In the genomic region with DNA sequence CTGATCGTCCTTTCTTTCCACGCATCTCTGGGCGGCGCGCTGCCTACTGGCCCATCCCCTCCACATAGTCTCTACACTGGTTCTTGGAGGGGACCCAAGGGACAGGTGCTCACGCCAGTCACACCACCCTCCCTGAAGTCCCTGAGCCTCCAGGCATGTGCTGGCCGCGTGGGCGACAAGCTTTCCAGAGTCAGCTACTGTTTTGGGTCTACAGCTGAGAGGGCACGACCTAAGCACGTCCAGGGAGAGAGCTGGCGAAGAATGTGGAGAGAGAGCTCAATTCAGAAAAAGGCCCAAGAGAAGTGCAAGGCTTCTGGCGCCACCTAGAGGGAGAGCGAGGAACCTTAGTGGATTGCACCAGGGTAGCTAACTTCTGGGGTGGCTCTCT, we compare ENCODE assay signal across 8 mouse cellular contexts. TPM values are rescaled to one million over a fixed set of nuclear protein-coding genes. Genes with fewer than 3 reads are reported as not detected.
A peak's percentile ranks its signal among the peaks of the same experiment; 100 is the strongest.
DNase-seq lines count a peak whose midpoint lies in the region; ATAC-seq lines count a peak whose summit lies in the region.

No protein-coding gene starts in this region.

- WGBS in intestine, embryonic 14.5 days = 0% methylated on average over 14 of the region's 14 CpGs

- H3K4me3 ChIP-seq in intestine, embryonic 14.5 days (ENCODE audit: low read depth, low read length) = peak overlapping the region; percentile 48

- intact Hi-C loops in left cerebral cortex, postnatal 10 days (cut with DNase I) = loop anchor here (2.0 kb wide), 1 partner anchor 14 kb away; a partner anchor contains a TSS

- no peaks in the 10 kb centered on the region for H3K9me3 ChIP-seq in intestine, embryonic 14.5 days (ENCODE audit: control insufficient read depth, low read length)

- H3K27ac ChIP-seq in intestine, embryonic 14.5 days (ENCODE audit: low read depth) = peak overlapping the region; percentile 84

- DNase-seq in adrenal gland, adult 18-20 months (ENCODE audit: low spot score in 2 of 2) = peak; percentile 84 to 88
- DNase-seq in embryo, embryonic 10.5 days (ENCODE audit: low spot score) = peak; percentile 97
- DNase-seq in gastrocnemius, postnatal 25 days = peak; percentile 86
- DNase-seq in intestine, embryonic 14.5 days (ENCODE audit: low spot score) = peak; percentile 97
- DNase-seq in left cerebral cortex, postnatal 10 days (ENCODE audit: extremely low spot score in 1 of 2, low spot score in 2 of 2) = peak; percentile 66 to 85
- peak; percentile 80 for DNase-seq in right cerebral cortex, postnatal 14 days
- peak; percentile 79 to 86 for DNase-seq in urinary bladder, postnatal 4 days (ENCODE audit: low spot score in 2 of 2)

- peak overlapping the region; percentile 72 for H3K4me2 ChIP-seq in intestine, embryonic 14.5 days (ENCODE audit: low read length)

- H3K9ac ChIP-seq in intestine, embryonic 14.5 days (ENCODE audit: low read length) = peak overlapping the region; percentile 66

- peaks cover 11% of the 10 kb centered on the region for H3K4me1 ChIP-seq in intestine, embryonic 14.5 days (replicated peaks; ENCODE audit: control insufficient read depth, insufficient read depth, low read length)

- ATAC-seq in intestine, embryonic 14.5 days (replicated peaks; ENCODE audit: low FRiP score, low TSS enrichment, low read depth) = peak; percentile 44
- peak; percentile 82 for ATAC-seq in megakaryocyte progenitor cell, adult 5-6 weeks (replicated peaks; ENCODE audit: poor library complexity)

- peaks cover 16% of the 10 kb centered on the region; the same call in 1 of the 2 replicates for H3K36me3 ChIP-seq in intestine, embryonic 14.5 days (ENCODE audit: control insufficient read depth, insufficient read depth, low read length)

- no peaks in the 10 kb centered on the region for H3K27me3 ChIP-seq in intestine, embryonic 14.5 days (replicated peaks; ENCODE audit: control insufficient read depth, insufficient read depth, low read length)

RNA-seq across cellular contexts. Expression of a gene that starts 0.8 kb away (rescaled TPM):
- 100 to 1,000 TPM in 1 of 2 experiments, 10 to 100 TPM in 1; 70.7 to 200 TPM for total RNA-seq in adrenal gland, adult 18-20 months (2021)
- total RNA-seq in gastrocnemius, postnatal 25 days (2021) = 100 to 1,000 TPM; 306 to 340 TPM
- 25.8 and 32.2 TPM in 2 replicates for polyA plus RNA-seq in intestine, embryonic 14.5 days (2014; fragmentation: Nextera tagmentation; extraction: Ambion mirVana)
- 1 to 10 TPM; 1.3 to 1.4 TPM for total RNA-seq in left cerebral cortex, postnatal 10 days (2021)
- 0.22 TPM in 1 of 2 replicates, not detected in the other for total RNA-seq in megakaryocyte progenitor cell, adult 5-6 weeks (2015)
- total RNA-seq in megakaryocyte progenitor cell, adult 5-6 weeks (2017) = not detected in 2 replicates

RNA-seq across cellular contexts. Expression of a gene that starts 13.2 kb away (rescaled TPM):
- total RNA-seq in adrenal gland, adult 18-20 months (2021) = 10 to 100 TPM; 14.2 to 32.6 TPM
- 10 to 100 TPM; 10.4 to 10.9 TPM for total RNA-seq in gastrocnemius, postnatal 25 days (2021)
- 4.6 and 4.8 TPM in 2 replicates for polyA plus RNA-seq in intestine, embryonic 14.5 days (2014; fragmentation: Nextera tagmentation; extraction: Ambion mirVana)
- 1 to 10 TPM; 9.5 TPM for total RNA-seq in left cerebral cortex, postnatal 10 days (2021)
- 0.32 TPM in 1 of 2 replicates, not detected in the other for total RNA-seq in megakaryocyte progenitor cell, adult 5-6 weeks (2015)
- total RNA-seq in megakaryocyte progenitor cell, adult 5-6 weeks (2017) = not detected in 2 replicates

RNA-seq across cellular contexts. Expression of a gene that starts 15.8 kb away (rescaled TPM):
- total RNA-seq in adrenal gland, adult 18-20 months (2021) = under 1 TPM in 1 of 2 experiments, not detected in 1; 0.66 TPM
- under 1 TPM in 1 of 2 experiments, not detected in 1; 0.91 TPM for total RNA-seq in gastrocnemius, postnatal 25 days (2021)
- 425 and 461 TPM in 2 replicates for polyA plus RNA-seq in intestine, embryonic 14.5 days (2014; fragmentation: Nextera tagmentation; extraction: Ambion mirVana)
- total RNA-seq in left cerebral cortex, postnatal 10 days (2021) = not detected
- total RNA-seq in megakaryocyte progenitor cell, adult 5-6 weeks (2015) = not detected in 2 replicates
- not detected in 2 replicates for total RNA-seq in megakaryocyte progenitor cell, adult 5-6 weeks (2017)

RNA-seq across cellular contexts. Expression of a gene that starts 27.0 kb away (rescaled TPM):
- 100 to 1,000 TPM; 579 to 673 TPM for total RNA-seq in adrenal gland, adult 18-20 months (2021)
- total RNA-seq in gastrocnemius, postnatal 25 days (2021) = 100 to 1,000 TPM; 417 to 422 TPM
- 1,854 and 1,877 TPM in 2 replicates for polyA plus RNA-seq in intestine, embryonic 14.5 days (2014; fragmentation: Nextera tagmentation; extraction: Ambion mirVana)
- 100 to 1,000 TPM; 525 to 535 TPM for total RNA-seq in left cerebral cortex, postnatal 10 days (2021)
- 1,355 and 1,412 TPM in 2 replicates for total RNA-seq in megakaryocyte progenitor cell, adult 5-6 weeks (2015)
- 1,221 and 1,257 TPM in 2 replicates for total RNA-seq in megakaryocyte progenitor cell, adult 5-6 weeks (2017)

RNA-seq across cellular contexts. Expression of a gene that starts 32.2 kb away (rescaled TPM):
- 100 to 1,000 TPM; 114 to 123 TPM for total RNA-seq in adrenal gland, adult 18-20 months (2021)
- 100 to 1,000 TPM; 195 to 205 TPM for total RNA-seq in gastrocnemius, postnatal 25 days (2021)
- 28.6 and 29.3 TPM in 2 replicates for polyA plus RNA-seq in intestine, embryonic 14.5 days (2014; fragmentation: Nextera tagmentation; extraction: Ambion mirVana)
- total RNA-seq in left cerebral cortex, postnatal 10 days (2021) = 100 to 1,000 TPM; 104 to 118 TPM
- 131 and 135 TPM in 2 replicates for total RNA-seq in megakaryocyte progenitor cell, adult 5-6 weeks (2015)
- 28.7 and 33.7 TPM in 2 replicates for total RNA-seq in megakaryocyte progenitor cell, adult 5-6 weeks (2017)

Comparison
In these comparisons a context has a peak if more than half of its experiments do, and no peak if none do; other contexts are left out.
1. Peak in every context shown above with its lines: DNase-seq, ATAC-seq, H3K4me3 ChIP-seq and H3K27ac ChIP-seq.
2. RNA of a gene that starts 0.8 kb away (total RNA-seq): 306 to 340 TPM in gastrocnemius, postnatal 25 days and 70.7 to 200 TPM in adrenal gland, adult 18-20 months; 1.3 to 1.4 TPM in left cerebral cortex, postnatal 10 days and 0.22 TPM in megakaryocyte progenitor cell, adult 5-6 weeks; every median in the first group is over 10 times any median in the second.
3. RNA of a gene that starts 13.2 kb away (total RNA-seq): 14.2 to 32.6 TPM in adrenal gland, adult 18-20 months, 10.4 to 10.9 TPM in gastrocnemius, postnatal 25 days and 9.5 TPM in left cerebral cortex, postnatal 10 days; 0.32 TPM in megakaryocyte progenitor cell, adult 5-6 weeks; every median in the first group is over 4 times any median in the second.